Mouse (Mus musculus): ENCODE measurements at regions not wholly inside any gene's neighbourhood (a gene's known extent, or its start where the extent isn't known, plus 50 kb on each side); places are given as distances from the start of the nearest gene placed in this dataset.

GRCm38 (mm10) chr2:115469165-115469821, 112.2 kb upstream of the BC052040 start:
- no peak for TF ChIP-seq CTCF (IDR thresholded peaks at IDR 0.05; ENCODE audit: control insufficient read depth, insufficient read depth, insufficient replicate concordance, low read depth, low read length)
- no peak for TF ChIP-seq POLR2A (IDR thresholded peaks at IDR 0.05; ENCODE audit: control insufficient read depth, low read depth, low read length)
- Histone ChIP-seq H3K27me3 (ENCODE audit: control insufficient read depth, insufficient read depth, low read length) (no peaks in the 10 kb centered on the region), H3K4me3 (ENCODE audit: control insufficient read depth, low read depth, low read length) (no peak overlapping the region)

GRCm38 (mm10) chr2:115472393-115472792, 109.1 kb upstream of the BC052040 start:
- H3K4me1 ChIP-seq (ENCODE audit: control insufficient read depth, insufficient read depth, low read length), result no peaks in the 10 kb centered on the region
- H3K27ac ChIP-seq (ENCODE audit: control insufficient read depth, insufficient read depth, low read depth, low read length), result no peak overlapping the region
- no peaks in the 10 kb centered on the region for H3K36me3 ChIP-seq (ENCODE audit: control insufficient read depth, insufficient read depth, low read length)
- no peak for TF ChIP-seq POLR2A (IDR thresholded peaks at IDR 0.05; ENCODE audit: control insufficient read depth, low read depth, low read length)
- TF ChIP-seq CTCF (IDR thresholded peaks at IDR 0.05; ENCODE audit: control insufficient read depth, insufficient read depth, insufficient replicate concordance, low read depth, low read length), result no peak
- H3K4me3 ChIP-seq (ENCODE audit: control insufficient read depth, low read depth, low read length), result no peak overlapping the region
- H3K27me3 ChIP-seq (ENCODE audit: control insufficient read depth, insufficient read depth, low read length), result no peaks in the 10 kb centered on the region

More at GRCm38 (mm10) chr2:115469165-115469821, 112.2 kb upstream of the BC052040 start:
- Histone ChIP-seq H3K27ac (ENCODE audit: control insufficient read depth, insufficient read depth, low read depth, low read length) (no peak overlapping the region), H3K4me1 (ENCODE audit: control insufficient read depth, insufficient read depth, low read length) (peaks cover 3% of the 10 kb centered on the region; the same call in 1 of the 2 replicates), H3K36me3 (ENCODE audit: control insufficient read depth, insufficient read depth, low read length) (no peaks in the 10 kb centered on the region)

- TF ChIP-seq POLR2A (IDR thresholded peaks at IDR 0.05; ENCODE audit: control insufficient read depth, low read depth, low read length) (no peak), CTCF (IDR thresholded peaks at IDR 0.05; ENCODE audit: control insufficient read depth, insufficient read depth, insufficient replicate concordance, low read depth, low read length) (no peak)
- H3K27ac ChIP-seq (ENCODE audit: control insufficient read depth, insufficient read depth, low read depth, low read length), result no peak overlapping the region
- H3K36me3 ChIP-seq (ENCODE audit: control insufficient read depth, insufficient read depth, low read length), result no peaks in the 10 kb centered on the region
- H3K4me1 ChIP-seq (ENCODE audit: control insufficient read depth, insufficient read depth, low read length), result no peaks in the 10 kb centered on the region
- H3K4me3 ChIP-seq (ENCODE audit: control insufficient read depth, low read depth, low read length), result no peak overlapping the region
- no peaks in the 10 kb centered on the region for H3K27me3 ChIP-seq (ENCODE audit: control insufficient read depth, insufficient read depth, low read length)
These were observed 97.9 kb upstream of the BC052040 start for GRCm38 (mm10) chr2:115483418-115484288.

GRCm38 (mm10) chr2:115488465-115488864, 93.1 kb upstream of the BC052040 start:
- Histone ChIP-seq H3K4me1 (ENCODE audit: control insufficient read depth, insufficient read depth, low read length) (no peaks in the 10 kb centered on the region), H3K27me3 (ENCODE audit: control insufficient read depth, insufficient read depth, low read length) (no peaks in the 10 kb centered on the region), H3K36me3 (ENCODE audit: control insufficient read depth, insufficient read depth, low read length) (no peaks in the 10 kb centered on the region), H3K4me3 (ENCODE audit: control insufficient read depth, low read depth, low read length) (no peak overlapping the region), H3K27ac (ENCODE audit: control insufficient read depth, insufficient read depth, low read depth, low read length) (no peak overlapping the region)
- no peak for TF ChIP-seq CTCF (IDR thresholded peaks at IDR 0.05; ENCODE audit: control insufficient read depth, insufficient read depth, insufficient replicate concordance, low read depth, low read length)
- no peak for TF ChIP-seq POLR2A (IDR thresholded peaks at IDR 0.05; ENCODE audit: control insufficient read depth, low read depth, low read length)

GRCm38 (mm10) chr2:115493020-115493419, 88.5 kb upstream of the BC052040 start:
- TF ChIP-seq POLR2A (IDR thresholded peaks at IDR 0.05; ENCODE audit: control insufficient read depth, low read depth, low read length) (no peak), CTCF (IDR thresholded peaks at IDR 0.05; ENCODE audit: control insufficient read depth, insufficient read depth, insufficient replicate concordance, low read depth, low read length) (no peak)
- H3K27me3 ChIP-seq (ENCODE audit: control insufficient read depth, insufficient read depth, low read length), result no peaks in the 10 kb centered on the region
- no peak overlapping the region for H3K4me3 ChIP-seq (ENCODE audit: control insufficient read depth, low read depth, low read length)
- H3K27ac ChIP-seq (ENCODE audit: control insufficient read depth, insufficient read depth, low read depth, low read length), result no peak overlapping the region
- H3K4me1 ChIP-seq (ENCODE audit: control insufficient read depth, insufficient read depth, low read length), result no peaks in the 10 kb centered on the region
- no peaks in the 10 kb centered on the region for H3K36me3 ChIP-seq (ENCODE audit: control insufficient read depth, insufficient read depth, low read length)

- H3K36me3 ChIP-seq (ENCODE audit: control insufficient read depth, insufficient read depth, low read length), result no peaks in the 10 kb centered on the region
- no peak overlapping the region for H3K4me3 ChIP-seq (ENCODE audit: control insufficient read depth, low read depth, low read length)
- H3K4me1 ChIP-seq (ENCODE audit: control insufficient read depth, insufficient read depth, low read length), result no peaks in the 10 kb centered on the region
- no peaks in the 10 kb centered on the region for H3K27me3 ChIP-seq (ENCODE audit: control insufficient read depth, insufficient read depth, low read length)
- no peak overlapping the region for H3K27ac ChIP-seq (ENCODE audit: control insufficient read depth, insufficient read depth, low read depth, low read length)
- TF ChIP-seq POLR2A (IDR thresholded peaks at IDR 0.05; ENCODE audit: control insufficient read depth, low read depth, low read length), result no peak
These were observed 81.6 kb upstream of the BC052040 start for GRCm38 (mm10) chr2:115499904-115500303.

- Histone ChIP-seq H3K27ac (ENCODE audit: control insufficient read depth, insufficient read depth, low read depth, low read length) (no peak overlapping the region), H3K4me3 (ENCODE audit: control insufficient read depth, low read depth, low read length) (no peak overlapping the region), H3K4me1 (ENCODE audit: control insufficient read depth, insufficient read depth, low read length) (no peaks in the 10 kb centered on the region), H3K27me3 (ENCODE audit: control insufficient read depth, insufficient read depth, low read length) (no peaks in the 10 kb centered on the region), H3K36me3 (ENCODE audit: control insufficient read depth, insufficient read depth, low read length) (no peaks in the 10 kb centered on the region)
- TF ChIP-seq POLR2A (IDR thresholded peaks at IDR 0.05; ENCODE audit: control insufficient read depth, low read depth, low read length), result no peak
- no peak for TF ChIP-seq CTCF (IDR thresholded peaks at IDR 0.05; ENCODE audit: control insufficient read depth, insufficient read depth, insufficient replicate concordance, low read depth, low read length)
These were observed 72.0 kb upstream of the BC052040 start for GRCm38 (mm10) chr2:115509527-115509926.

All from testis, adult 2 months (tissue).